Mouse (Mus musculus) layer of hippocampus, adult 9-11 months (tissue): ENCODE results near the gene Uchl4.
"Not testable (repeated sequence)": the region's sequence is repeated elsewhere in the genome, so short reads cannot be mapped to it uniquely, and the experiment has no call there.

Source experiments
- DNase-seq: peaks from one replicate; pipeline ENCODE4 v3.0.0; 2022

Uchl4 gene

DNA sequence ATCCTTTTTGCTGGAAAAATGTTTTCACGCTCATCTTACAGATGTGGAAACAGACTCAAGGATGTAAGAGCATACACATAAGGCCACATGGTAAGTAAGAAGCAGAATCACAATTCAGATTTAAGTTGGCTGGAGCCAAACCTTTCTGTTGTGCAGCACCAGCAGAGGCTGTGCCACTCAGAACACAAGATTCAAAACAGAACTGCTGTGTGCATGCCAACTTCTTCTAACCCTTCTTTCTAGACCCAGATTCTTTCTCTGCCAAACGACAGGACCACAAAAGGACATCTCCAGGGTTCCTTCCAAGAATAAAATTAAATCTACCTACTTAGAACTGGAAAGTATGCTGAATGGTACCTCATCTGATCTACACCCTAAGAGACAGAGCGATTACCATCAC, 3.3 kb upstream of the Uchl4 start:
- DNase-seq, result no peak

- DNase-seq, result no peak
These were observed 2.6 kb upstream of the Uchl4 start for GRCm38 (mm10) chr9:64232257-64232957.

- no peak for DNase-seq
These were observed 1.3 kb upstream of the Uchl4 start for GRCm38 (mm10) chr9:64233656-64234055.

GRCm38 (mm10) chr9:64236056-64236455, 1.1 kb downstream of the Uchl4 start:
- no peak for DNase-seq

- DNase-seq, result no peak
These were observed 5.1 kb downstream of the Uchl4 start for GRCm38 (mm10) chr9:64240116-64240515.

- no peak for DNase-seq
These were observed 5.7 kb downstream of the Uchl4 start for GRCm38 (mm10) chr9:64240681-64241080.

DNA sequence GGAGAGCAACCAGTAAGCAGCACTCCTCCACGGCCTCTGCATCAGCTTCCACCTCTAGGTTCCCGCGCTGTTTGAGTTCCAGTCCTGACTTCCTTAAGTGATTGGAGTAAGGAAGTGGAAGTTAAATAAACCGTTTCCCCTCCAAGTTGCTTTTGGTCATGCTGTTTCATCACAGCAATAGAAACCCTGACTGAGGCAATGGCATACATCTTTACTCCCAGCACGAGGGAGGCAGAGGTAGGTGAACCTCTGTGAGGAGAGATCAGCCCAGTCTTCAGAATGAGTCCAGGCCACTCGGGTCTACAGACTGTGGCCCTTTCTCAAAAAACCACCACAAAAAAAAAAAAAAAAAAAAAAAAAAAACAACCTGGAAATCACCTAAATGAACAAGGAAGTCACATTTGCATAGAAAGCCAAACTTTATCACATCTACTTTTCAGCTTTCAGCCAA, 7.4 kb downstream of the Uchl4 start:
- DNase-seq, result no peak

- DNase-seq, result no peak
These were observed 14.4 kb downstream of the Uchl4 start for GRCm38 (mm10) chr9:64249371-64249770.

DNA sequence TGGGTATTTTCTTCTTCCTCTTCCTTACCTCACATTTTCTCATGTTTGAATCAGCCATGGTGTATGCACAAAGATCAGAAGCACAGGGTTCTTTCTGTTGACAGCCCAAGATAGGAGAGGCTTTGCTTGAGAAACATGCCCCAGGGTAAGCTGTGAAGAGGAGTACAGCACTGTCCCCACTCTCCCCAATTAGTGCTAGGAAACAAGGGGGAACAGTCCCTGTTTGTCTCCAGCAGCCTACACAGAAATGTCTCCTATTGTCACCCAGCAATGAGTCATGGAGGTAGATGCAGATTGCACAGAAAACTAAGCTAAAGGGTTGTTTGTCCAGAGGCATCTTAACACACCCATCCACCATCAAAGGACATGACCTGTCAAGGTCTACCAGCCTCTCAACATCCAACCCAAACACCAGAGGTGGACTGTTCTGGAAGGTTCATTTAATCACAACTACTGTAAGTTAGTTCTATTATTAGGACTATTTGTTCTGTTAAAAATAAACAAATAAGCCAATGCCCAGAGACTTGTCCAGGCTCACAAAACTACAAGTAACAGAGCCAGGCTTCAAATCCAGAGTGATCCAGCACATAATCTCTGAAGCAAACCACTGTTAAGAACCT, 15.2 kb downstream of the Uchl4 start:
- no peak for DNase-seq

- no peak for DNase-seq
These were observed 17.6 kb downstream of the Uchl4 start for GRCm38 (mm10) chr9:64252591-64253020.

DNA sequence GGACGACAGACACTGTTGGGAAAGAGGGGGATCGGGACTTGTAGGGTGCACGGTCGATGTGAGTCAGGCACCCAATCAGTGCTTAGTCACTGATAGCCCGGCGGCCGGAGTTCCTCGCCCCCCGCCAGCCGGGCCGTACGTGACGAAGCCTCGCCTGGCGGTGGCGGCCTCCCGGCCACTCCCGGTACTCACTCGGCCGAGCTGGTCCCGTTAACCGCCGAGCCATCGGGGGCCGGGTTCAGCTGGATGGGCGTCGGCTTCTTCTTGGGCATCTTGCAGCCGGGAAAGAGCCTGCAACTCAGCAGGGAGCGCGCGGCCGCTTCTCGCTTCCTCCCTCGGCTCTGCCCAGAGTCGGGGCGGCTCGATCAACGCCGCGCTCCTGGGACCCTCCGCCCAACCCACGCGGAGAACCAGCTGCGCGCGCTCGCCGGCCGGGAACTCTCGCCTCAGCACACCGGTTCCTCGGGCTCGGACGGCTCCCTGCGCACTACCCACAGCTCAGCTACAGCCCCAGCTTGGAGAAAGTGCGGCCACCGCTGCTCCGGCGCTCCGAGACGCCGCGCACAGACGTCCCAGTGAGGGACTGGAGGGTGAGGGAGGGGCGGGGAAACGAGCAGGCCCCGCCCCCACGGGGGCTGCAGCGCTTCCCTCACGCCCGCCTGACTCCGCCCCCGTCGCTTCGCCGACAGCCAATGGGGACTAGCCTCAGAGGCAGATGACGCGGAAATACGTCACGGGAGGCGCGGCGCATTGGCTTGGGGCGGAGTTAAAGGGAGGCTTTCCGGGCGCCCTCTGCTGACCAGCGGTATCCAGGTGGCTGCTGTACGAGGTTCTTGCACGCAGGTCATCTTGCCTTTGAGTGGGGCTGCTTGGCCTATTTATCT, 18.3 kb downstream of the Uchl4 start, which contains the start of gene Map2k1:
TSS of gene Map2k1 (minus strand) at position 611 of the 884 bp plus-strand sequence.
- peak; percentile 99 for DNase-seq

DNA sequence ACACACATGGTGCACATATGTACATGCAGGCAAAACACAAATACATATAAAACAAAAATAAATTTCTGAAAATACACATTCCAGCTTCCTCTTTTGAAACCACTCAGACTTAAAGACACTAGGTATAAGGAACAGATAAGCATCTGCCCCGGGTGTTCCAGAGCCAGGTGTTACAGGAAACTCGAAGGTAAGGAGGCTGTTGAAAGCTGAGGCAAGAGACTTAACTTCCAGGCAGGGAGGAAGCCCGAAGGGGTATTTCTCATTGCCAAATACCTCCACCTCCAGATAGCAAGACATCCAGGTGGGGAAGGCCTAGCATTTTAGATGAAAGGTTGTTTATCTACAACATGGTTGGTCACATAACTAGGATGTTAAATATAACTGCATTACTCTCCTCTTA, 20.4 kb downstream of the Uchl4 start:
- DNase-seq, result no peak

DNA sequence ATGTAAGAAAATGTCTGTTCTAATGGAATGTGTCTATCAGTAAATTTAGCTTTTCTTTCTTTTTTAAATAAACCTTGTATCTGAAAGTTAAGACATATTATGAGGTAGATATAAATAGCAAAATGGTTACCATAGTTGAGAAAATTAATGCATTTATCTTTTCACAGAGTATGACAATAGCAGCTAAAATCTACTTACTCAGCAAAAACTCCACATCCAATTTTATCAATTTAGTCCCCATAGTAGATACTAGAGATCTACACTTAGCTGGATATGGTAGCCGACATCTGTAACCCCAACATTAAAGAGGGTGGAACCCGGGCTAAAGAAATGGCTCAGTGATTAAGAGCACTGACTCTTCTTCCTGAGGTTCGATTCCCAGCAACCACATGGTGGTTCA, 21.2 kb downstream of the Uchl4 start:
- DNase-seq, result no peak

GRCm38 (mm10) chr9:64259906-64260305, 24.9 kb downstream of the Uchl4 start:
- no peak for DNase-seq

GRCm38 (mm10) chr9:64261023-64261422, 26.0 kb downstream of the Uchl4 start:
- no peak for DNase-seq

GRCm38 (mm10) chr9:64264813-64265212, 29.8 kb downstream of the Uchl4 start:
- DNase-seq, result no peak

GRCm38 (mm10) chr9:64267231-64267630, 32.2 kb downstream of the Uchl4 start:
- no peak for DNase-seq

- DNase-seq, result no peak
These were observed 33.2 kb downstream of the Uchl4 start for GRCm38 (mm10) chr9:64268196-64268595.

DNA sequence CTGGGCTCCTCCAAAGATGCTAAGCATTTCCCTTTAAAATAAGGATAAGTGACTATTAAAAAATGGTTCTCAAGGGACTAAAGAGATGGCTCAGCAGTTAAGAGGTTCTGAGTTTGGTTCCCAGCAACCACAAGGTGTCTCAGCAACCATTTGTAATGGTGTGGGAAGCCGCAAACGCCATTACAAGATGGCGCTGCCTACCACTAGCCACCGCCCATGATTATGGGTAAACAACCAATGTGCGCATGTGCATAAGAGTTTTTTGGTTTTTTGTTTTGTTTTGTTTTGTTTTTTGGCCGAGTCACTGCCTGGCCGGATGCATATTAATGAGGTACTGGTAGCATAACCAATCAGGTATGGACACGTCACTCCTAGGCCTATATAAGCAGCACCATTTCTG, 33.8 kb downstream of the Uchl4 start:
- not testable (repeated sequence) for DNase-seq

GRCm38 (mm10) chr9:64271249-64271648, 36.2 kb downstream of the Uchl4 start:
- no peak for DNase-seq

GRCm38 (mm10) chr9:64272611-64273010, 37.6 kb downstream of the Uchl4 start:
- DNase-seq, result peak; percentile 32

DNA sequence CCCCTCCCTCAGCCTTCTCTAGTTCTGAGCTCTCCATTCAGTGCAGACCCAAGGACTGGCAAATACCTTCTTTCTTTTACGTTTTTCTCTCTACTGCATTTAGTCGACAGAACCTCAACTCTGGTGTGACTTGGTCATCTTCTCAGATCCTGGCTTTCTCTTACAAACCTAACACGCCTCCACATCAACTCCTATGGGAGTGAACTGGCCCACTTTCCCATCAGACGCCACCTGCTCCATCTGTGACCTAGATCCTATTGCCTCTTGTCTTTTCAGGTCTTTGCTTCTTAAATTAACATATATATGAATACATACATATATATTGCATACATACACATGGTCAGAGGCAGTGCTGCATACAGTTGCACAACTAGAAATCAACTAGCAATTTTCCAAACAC, 38.8 kb downstream of the Uchl4 start:
- DNase-seq, result no peak

GRCm38 (mm10) chr9:64274291-64274690, 39.3 kb downstream of the Uchl4 start:
- no peak for DNase-seq

DNA sequence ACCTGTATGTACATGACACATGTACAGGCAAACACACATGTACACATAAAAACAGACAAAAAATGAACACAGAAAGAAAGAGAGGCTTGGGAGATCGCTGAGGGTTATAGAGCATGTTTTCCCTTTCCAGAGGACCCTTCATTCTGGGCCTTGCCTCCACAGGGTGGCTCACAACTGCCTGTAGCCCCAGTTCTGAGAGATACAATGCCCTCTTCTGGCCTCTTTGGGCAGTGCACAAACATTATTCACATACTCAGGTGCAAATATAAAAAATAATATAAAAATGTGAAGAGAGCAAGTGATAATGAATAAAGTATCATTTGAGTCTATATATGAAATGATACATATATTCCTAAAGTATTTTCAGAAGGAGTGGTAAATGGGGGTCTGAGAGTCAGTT, 39.9 kb downstream of the Uchl4 start:
- DNase-seq, result no peak
